Mouse (Mus musculus): ENCODE results near the gene Taar7d. TPM values are rescaled to one million over a fixed set of nuclear protein-coding genes. Genes with fewer than 3 reads are reported as not detected.
A peak's percentile ranks its signal among the peaks of the same experiment; 100 is the strongest.

Taar7d gene
- not detected in 2 replicates for polyA plus RNA-seq (2014; fragmentation: Nextera tagmentation; extraction: Ambion mirVana)

- no peak within 1 kb of the TSS for H3K4me2 ChIP-seq (ENCODE audit: low read depth, low read length)
- H3K4me1 ChIP-seq (ENCODE audit: control insufficient read depth, insufficient read depth, low read length): no peaks in the 10 kb centered on the region
- H3K9ac ChIP-seq (ENCODE audit: low read depth, low read length): no peak within 1 kb of the TSS
- H3K27ac ChIP-seq (replicated peaks; ENCODE audit: low read depth, low read length): no peak within 1 kb of the TSS
- DNase-seq (ENCODE audit: low spot score) (no peak), ATAC-seq (ENCODE audit: low read depth) (no peak)
- H3K36me3 ChIP-seq (ENCODE audit: control insufficient read depth, insufficient read depth, low read length): no peaks in the 10 kb centered on the region
- no peaks in the 10 kb centered on the region for H3K9me3 ChIP-seq (ENCODE audit: control insufficient read depth, low read length)
- H3K27me3 ChIP-seq (replicated peaks; ENCODE audit: control insufficient read depth, insufficient read depth, low read length): no peaks in the 10 kb centered on the region
- H3K4me3 ChIP-seq (ENCODE audit: low read depth, low read length): no peak within 1 kb of the TSS
Observed at GRCm38 (mm10) chr10:24026922-24027321, at the start of gene Taar7d. Gene Taar7d, plus strand, starts transcription at chr10:24027222.

- Histone ChIP-seq H3K9ac (ENCODE audit: low read depth, low read length) (no peak overlapping the region), H3K36me3 (ENCODE audit: control insufficient read depth, insufficient read depth, low read length) (no peaks in the 10 kb centered on the region), H3K4me2 (ENCODE audit: low read depth, low read length) (no peak overlapping the region), H3K4me3 (ENCODE audit: low read depth, low read length) (no peak overlapping the region), H3K27ac (replicated peaks; ENCODE audit: low read depth, low read length) (no peak overlapping the region), H3K27me3 (replicated peaks; ENCODE audit: control insufficient read depth, insufficient read depth, low read length) (no peaks in the 10 kb centered on the region), H3K4me1 (ENCODE audit: control insufficient read depth, insufficient read depth, low read length) (no peaks in the 10 kb centered on the region), H3K9me3 (ENCODE audit: control insufficient read depth, low read length) (no peaks in the 10 kb centered on the region)
- DNase-seq (ENCODE audit: low spot score) (no peak), ATAC-seq (ENCODE audit: low read depth) (no peak)
- WGBS: 43% methylated on average over 4 of the region's 4 CpGs
Observed at GRCm38 (mm10) chr10:23977958-23978357, 49.1 kb upstream of the Taar7d start.

GRCm38 (mm10) chr10:23978901-23979705 lies 47.9 kb upstream of the Taar7d start:
- peak; percentile 87 for DNase-seq (ENCODE audit: low spot score)
- Histone ChIP-seq H3K27ac (replicated peaks; ENCODE audit: low read depth, low read length) (no peak overlapping the region), H3K4me1 (ENCODE audit: control insufficient read depth, insufficient read depth, low read length) (no peaks in the 10 kb centered on the region), H3K4me3 (ENCODE audit: low read depth, low read length) (no peak overlapping the region), H3K9me3 (ENCODE audit: control insufficient read depth, low read length) (no peaks in the 10 kb centered on the region), H3K36me3 (ENCODE audit: control insufficient read depth, insufficient read depth, low read length) (no peaks in the 10 kb centered on the region), H3K4me2 (ENCODE audit: low read depth, low read length) (no peak overlapping the region), H3K9ac (ENCODE audit: low read depth, low read length) (no peak overlapping the region), H3K27me3 (replicated peaks; ENCODE audit: control insufficient read depth, insufficient read depth, low read length) (no peaks in the 10 kb centered on the region)
- 40% methylated on average over 16 of the region's 16 CpGs for WGBS
- ATAC-seq (ENCODE audit: low read depth): peak; percentile 30; the same call in 1 of the 2 replicates

- Histone ChIP-seq H3K4me2 (ENCODE audit: low read depth, low read length) (no peak within 1 kb of the TSS), H3K9ac (ENCODE audit: low read depth, low read length) (no peak within 1 kb of the TSS), H3K4me1 (ENCODE audit: control insufficient read depth, insufficient read depth, low read length) (no peaks in the 10 kb centered on the region), H3K27ac (replicated peaks; ENCODE audit: low read depth, low read length) (no peak within 1 kb of the TSS), H3K9me3 (ENCODE audit: control insufficient read depth, low read length) (no peaks in the 10 kb centered on the region), H3K4me3 (ENCODE audit: low read depth, low read length) (no peak within 1 kb of the TSS), H3K36me3 (ENCODE audit: control insufficient read depth, insufficient read depth, low read length) (no peaks in the 10 kb centered on the region), H3K27me3 (replicated peaks; ENCODE audit: control insufficient read depth, insufficient read depth, low read length) (no peaks in the 10 kb centered on the region)
- DNase-seq (ENCODE audit: low spot score) (no peak), ATAC-seq (ENCODE audit: low read depth) (no peak)
- 71% methylated on average over 8 of the region's 8 CpGs for WGBS
Observed at GRCm38 (mm10) chr10:23985546-23985945, 41.5 kb upstream of the Taar7d start, which contains the start of gene Taar6. Gene Taar6, minus strand, starts transcription at chr10:23985646.

- no peak overlapping the region for H3K27ac ChIP-seq (replicated peaks; ENCODE audit: low read depth, low read length)
- no peak overlapping the region for H3K4me2 ChIP-seq (ENCODE audit: low read depth, low read length)
- H3K9ac ChIP-seq (ENCODE audit: low read depth, low read length): no peak overlapping the region
- WGBS: 75% methylated on average over 5 of the region's 5 CpGs
- no peaks in the 10 kb centered on the region for H3K36me3 ChIP-seq (ENCODE audit: control insufficient read depth, insufficient read depth, low read length)
- H3K4me3 ChIP-seq (ENCODE audit: low read depth, low read length): no peak overlapping the region
- DNase-seq (ENCODE audit: low spot score): no peak
- H3K4me1 ChIP-seq (ENCODE audit: control insufficient read depth, insufficient read depth, low read length): no peaks in the 10 kb centered on the region
- no peak for ATAC-seq (ENCODE audit: low read depth)
- H3K27me3 ChIP-seq (replicated peaks; ENCODE audit: control insufficient read depth, insufficient read depth, low read length): no peaks in the 10 kb centered on the region
- H3K9me3 ChIP-seq (ENCODE audit: control insufficient read depth, low read length): no peaks in the 10 kb centered on the region
Observed at GRCm38 (mm10) chr10:23986419-23986818, 40.6 kb upstream of the Taar7d start.

- no peak within 1 kb of the TSS for H3K9ac ChIP-seq (ENCODE audit: low read depth, low read length)
- H3K36me3 ChIP-seq (ENCODE audit: control insufficient read depth, insufficient read depth, low read length): no peaks in the 10 kb centered on the region
- no peak for DNase-seq (ENCODE audit: low spot score)
- no peak within 1 kb of the TSS for H3K4me2 ChIP-seq (ENCODE audit: low read depth, low read length)
- WGBS: 78% methylated on average over 3 of the region's 3 CpGs
- H3K27me3 ChIP-seq (replicated peaks; ENCODE audit: control insufficient read depth, insufficient read depth, low read length): no peaks in the 10 kb centered on the region
- no peaks in the 10 kb centered on the region for H3K9me3 ChIP-seq (ENCODE audit: control insufficient read depth, low read length)
- no peak within 1 kb of the TSS for H3K4me3 ChIP-seq (ENCODE audit: low read depth, low read length)
- ATAC-seq (ENCODE audit: low read depth): no peak
- no peak within 1 kb of the TSS for H3K27ac ChIP-seq (replicated peaks; ENCODE audit: low read depth, low read length)
- H3K4me1 ChIP-seq (ENCODE audit: control insufficient read depth, insufficient read depth, low read length): no peaks in the 10 kb centered on the region
Observed at GRCm38 (mm10) chr10:23993381-23993780, 33.6 kb upstream of the Taar7d start, which contains the start of gene Taar7a. Gene Taar7a, minus strand, starts transcription at chr10:23993481.

GRCm38 (mm10) chr10:23999639-24000038 lies 27.4 kb upstream of the Taar7d start, which contains the start of gene Taar7b:
Gene Taar7b, plus strand, starts transcription at chr10:23999939.
- ATAC-seq (ENCODE audit: low read depth): no peak
- Histone ChIP-seq H3K9ac (ENCODE audit: low read depth, low read length) (no peak within 1 kb of the TSS), H3K27ac (replicated peaks; ENCODE audit: low read depth, low read length) (no peak within 1 kb of the TSS), H3K4me2 (ENCODE audit: low read depth, low read length) (no peak within 1 kb of the TSS), H3K4me3 (ENCODE audit: low read depth, low read length) (no peak within 1 kb of the TSS), H3K9me3 (ENCODE audit: control insufficient read depth, low read length) (no peaks in the 10 kb centered on the region), H3K36me3 (ENCODE audit: control insufficient read depth, insufficient read depth, low read length) (no peaks in the 10 kb centered on the region), H3K4me1 (ENCODE audit: control insufficient read depth, insufficient read depth, low read length) (no peaks in the 10 kb centered on the region), H3K27me3 (replicated peaks; ENCODE audit: control insufficient read depth, insufficient read depth, low read length) (no peaks in the 10 kb centered on the region)
- DNase-seq (ENCODE audit: low spot score): no peak
- WGBS: 83% methylated on average over 1 of the region's 1 CpGs

GRCm38 (mm10) chr10:24006442-24006841 lies 20.6 kb upstream of the Taar7d start:
- WGBS: 66% methylated on average over 1 of the region's 1 CpGs
- DNase-seq (ENCODE audit: low spot score) (no peak), ATAC-seq (ENCODE audit: low read depth) (no peak)
- Histone ChIP-seq H3K36me3 (ENCODE audit: control insufficient read depth, insufficient read depth, low read length) (no peaks in the 10 kb centered on the region), H3K4me2 (ENCODE audit: low read depth, low read length) (no peak overlapping the region), H3K27me3 (replicated peaks; ENCODE audit: control insufficient read depth, insufficient read depth, low read length) (no peaks in the 10 kb centered on the region), H3K27ac (replicated peaks; ENCODE audit: low read depth, low read length) (no peak overlapping the region), H3K4me3 (ENCODE audit: low read depth, low read length) (no peak overlapping the region), H3K4me1 (ENCODE audit: control insufficient read depth, insufficient read depth, low read length) (no peaks in the 10 kb centered on the region), H3K9me3 (ENCODE audit: control insufficient read depth, low read length) (no peaks in the 10 kb centered on the region), H3K9ac (ENCODE audit: low read depth, low read length) (no peak overlapping the region)

GRCm38 (mm10) chr10:24007034-24007433 lies 20.0 kb upstream of the Taar7d start:
- Histone ChIP-seq H3K27ac (replicated peaks; ENCODE audit: low read depth, low read length) (no peak overlapping the region), H3K9me3 (ENCODE audit: control insufficient read depth, low read length) (no peaks in the 10 kb centered on the region), H3K4me3 (ENCODE audit: low read depth, low read length) (no peak overlapping the region), H3K4me2 (ENCODE audit: low read depth, low read length) (no peak overlapping the region), H3K4me1 (ENCODE audit: control insufficient read depth, insufficient read depth, low read length) (no peaks in the 10 kb centered on the region), H3K27me3 (replicated peaks; ENCODE audit: control insufficient read depth, insufficient read depth, low read length) (no peaks in the 10 kb centered on the region), H3K36me3 (ENCODE audit: control insufficient read depth, insufficient read depth, low read length) (no peaks in the 10 kb centered on the region), H3K9ac (ENCODE audit: low read depth, low read length) (no peak overlapping the region)
- DNase-seq (ENCODE audit: low spot score) (no peak), ATAC-seq (ENCODE audit: low read depth) (no peak)
- 56% methylated on average over 2 of the region's 2 CpGs for WGBS

All from embryonic facial prominence, embryonic 14.5 days (tissue).